Mouse (Mus musculus): ENCODE data around the gene Gatb. TPM values are rescaled to one million over a fixed set of nuclear protein-coding genes. Genes with fewer than 3 reads are reported as not detected.
"Not testable (repeated sequence)": the region's sequence is repeated elsewhere in the genome, so short reads cannot be mapped to it uniquely, and the experiment has no call there.

Gene Gatb
- total RNA-seq (2021), result 10 to 100 TPM; 16.0 to 16.7 TPM
- long read RNA-seq, experiment 1, transcript Gatb-204 (13 exons, 3,469 nt), result major isoform, 54 of 59 reads
- long read RNA-seq, experiment 1, partial matches to known transcripts, result 1 of 59 reads
- long read RNA-seq, experiment 1, other reads (novel, unspliced or antisense), result 4 of 59 reads
- long read RNA-seq, experiment 2, transcript Gatb-204 (13 exons, 3,469 nt), result major isoform, 17 of 23 reads
- long read RNA-seq, experiment 2, partial matches to known transcripts, result 3 of 23 reads
- long read RNA-seq, experiment 2, other reads (novel, unspliced or antisense), result 3 of 23 reads

GRCm38 (mm10) chr3:85573864-85574830, at the start of gene Gatb:
Gene Gatb, plus strand, starts transcription at chr3:85574119.
- DNase-seq (ENCODE audit: low spot score), result peak; percentile 100

- no peak for DNase-seq (ENCODE audit: low spot score)
These were observed 43.2 kb upstream of the Gatb start for GRCm38 (mm10) chr3:85530601-85531161.

- DNase-seq (ENCODE audit: low spot score), result no peak
These were observed 41.5 kb upstream of the Gatb start for GRCm38 (mm10) chr3:85532376-85532775.

- DNase-seq (ENCODE audit: low spot score), result no peak
These were observed 38.9 kb upstream of the Gatb start for GRCm38 (mm10) chr3:85535042-85535441.

- no peak for DNase-seq (ENCODE audit: low spot score)
These were observed 38.0 kb upstream of the Gatb start for GRCm38 (mm10) chr3:85535621-85536520.

- no peak for DNase-seq (ENCODE audit: low spot score)
These were observed 31.2 kb upstream of the Gatb start for GRCm38 (mm10) chr3:85542765-85543164.

- peak; percentile 8 for DNase-seq (ENCODE audit: low spot score)
These were observed 30.3 kb upstream of the Gatb start for GRCm38 (mm10) chr3:85543652-85544051.

GRCm38 (mm10) chr3:85550312-85550711, 23.6 kb upstream of the Gatb start:
- DNase-seq (ENCODE audit: low spot score), result no peak

GRCm38 (mm10) chr3:85551352-85551751, 22.6 kb upstream of the Gatb start:
- no peak for DNase-seq (ENCODE audit: low spot score)

- no peak for DNase-seq (ENCODE audit: low spot score)
These were observed 20.1 kb upstream of the Gatb start for GRCm38 (mm10) chr3:85553731-85554277.

GRCm38 (mm10) chr3:85564603-85565002, 9.3 kb upstream of the Gatb start:
- no peak for DNase-seq (ENCODE audit: low spot score)

GRCm38 (mm10) chr3:85571276-85571675, 2.6 kb upstream of the Gatb start:
- DNase-seq (ENCODE audit: low spot score), result peak; percentile 68

GRCm38 (mm10) chr3:85572502-85572901, 1.4 kb upstream of the Gatb start:
- not testable (repeated sequence) for DNase-seq (ENCODE audit: low spot score)

GRCm38 (mm10) chr3:85573216-85573863, 579 bp upstream of the Gatb start:
- no peak for DNase-seq (ENCODE audit: low spot score)

GRCm38 (mm10) chr3:85582726-85583125, 8.8 kb downstream of the Gatb start:
- DNase-seq (ENCODE audit: low spot score), result no peak

- DNase-seq (ENCODE audit: low spot score), result no peak
These were observed 9.3 kb downstream of the Gatb start for GRCm38 (mm10) chr3:85583194-85583593.

GRCm38 (mm10) chr3:85584966-85585365, 11.0 kb downstream of the Gatb start:
- DNase-seq (ENCODE audit: low spot score), result no peak

- DNase-seq (ENCODE audit: low spot score), result no peak
These were observed 14.8 kb downstream of the Gatb start for GRCm38 (mm10) chr3:85588701-85589100.

- DNase-seq (ENCODE audit: low spot score), result no peak
These were observed 16.3 kb downstream of the Gatb start for GRCm38 (mm10) chr3:85590090-85590754.

GRCm38 (mm10) chr3:85592067-85592466, 18.1 kb downstream of the Gatb start:
- no peak for DNase-seq (ENCODE audit: low spot score)
